ENCODE assay signal across 7 mouse cellular contexts in genomic region chr13:48653788-48654770, GRCm38 (mm10). TPM values are rescaled to one million over a fixed set of nuclear protein-coding genes. Genes with fewer than 3 reads are reported as not detected.
DNase-seq lines count a peak whose midpoint lies in the region; ATAC-seq and TF ChIP-seq lines count a peak whose summit lies in the region.

No protein-coding gene starts in this region.

- no peak overlapping the region for H3K4me3 ChIP-seq in G1E (ENCODE audit: low read depth, low read length)

- H3K9me3 ChIP-seq in G1E (replicated peaks), result no peaks in the 10 kb centered on the region

- H3K4me1 ChIP-seq in G1E (ENCODE audit: insufficient read depth, low read depth, low read length), result peaks cover 7% of the 10 kb centered on the region

- TF ChIP-seq CTCF in G1E (IDR thresholded peaks at IDR 0.05; ENCODE audit: low read depth, low read length), result peak; percentile 41; the same call in 1 of the 2 replicates

- ATAC-seq in G1E (ENCODE audit: extremely low read depth, insufficient number of reproducible peaks, low FRiP score, poor library complexity, severe bottlenecking), result no peak

- H3K36me3 ChIP-seq in G1E (replicated peaks), result no peaks in the 10 kb centered on the region

- peak; percentile 20 for DNase-seq in G1E (ENCODE audit: low spot score)
- DNase-seq in adrenal gland, postnatal 10 days, result peak; percentile 85
- DNase-seq in embryo, embryonic 11 days, result peak; percentile 84
- peak; percentile 83 for DNase-seq in heart, postnatal 4 days
- peak; percentile 76 for DNase-seq in layer of hippocampus, adult 11-12 months (ENCODE audit: low spot score)
- peak; percentile 80 for DNase-seq in lung, postnatal 14 days
- peak; percentile 68 for DNase-seq in right cerebral cortex, adult 18-20 months

- peaks cover 21% of the 10 kb centered on the region for H3K27me3 ChIP-seq in G1E (ENCODE audit: insufficient read depth, low read length)

RNA-seq across cellular contexts. Expression of gene Barx1, which starts 8.7 kb away (rescaled TPM):
- total RNA-seq in G1E (2014; fragmentation: Nextera tagmentation) (not detected in 2 replicates), G1E (2017) (0.06 TPM in 1 of 2 replicates, not detected in the other)
- polyA plus RNA-seq in G1E (2012), result not detected in 2 replicates
- under 1 TPM in 1 of 2 experiments, not detected in 1; 0.27 TPM for total RNA-seq in adrenal gland, postnatal 10 days (2021)
- not detected for total RNA-seq in heart, postnatal 4 days (2021)

RNA-seq across cellular contexts. Expression of gene Ptpdc1, which starts 28.6 kb away (rescaled TPM):
- total RNA-seq in G1E (2014; fragmentation: Nextera tagmentation), result not detected in 2 replicates
- 0.06 and 0.11 TPM in 2 replicates for total RNA-seq in G1E (2017)
- not detected in 2 replicates for polyA plus RNA-seq in G1E (2012)
- 10 to 100 TPM in 1 of 2 experiments, 1 to 10 TPM in 1; 7.5 to 11.8 TPM for total RNA-seq in adrenal gland, postnatal 10 days (2021)
- total RNA-seq in heart, postnatal 4 days (2021), result 1 to 10 TPM; 8.2 to 8.9 TPM

Comparison
In these comparisons a context has a peak if more than half of its experiments do, and no peak if none do; other contexts are left out.
1. DNase-seq: peak in every context shown above with its lines; median percentile 85 in adrenal gland, postnatal 10 days; 84 in embryo, embryonic 11 days; 83 in heart, postnatal 4 days; 80 in lung, postnatal 14 days; 76 in layer of hippocampus, adult 11-12 months; 68 in right cerebral cortex, adult 18-20 months; 20 in G1E.
2. RNA of gene Ptpdc1, which starts 28.6 kb away (total RNA-seq): 7.5 to 11.8 TPM in adrenal gland, postnatal 10 days and 8.2 to 8.9 TPM in heart, postnatal 4 days; 0.06 to 0.11 TPM in G1E; every median in the first group is over 4 times any median in the second.